16 mouse cellular contexts compared by ENCODE assay signal in the genomic region with DNA sequence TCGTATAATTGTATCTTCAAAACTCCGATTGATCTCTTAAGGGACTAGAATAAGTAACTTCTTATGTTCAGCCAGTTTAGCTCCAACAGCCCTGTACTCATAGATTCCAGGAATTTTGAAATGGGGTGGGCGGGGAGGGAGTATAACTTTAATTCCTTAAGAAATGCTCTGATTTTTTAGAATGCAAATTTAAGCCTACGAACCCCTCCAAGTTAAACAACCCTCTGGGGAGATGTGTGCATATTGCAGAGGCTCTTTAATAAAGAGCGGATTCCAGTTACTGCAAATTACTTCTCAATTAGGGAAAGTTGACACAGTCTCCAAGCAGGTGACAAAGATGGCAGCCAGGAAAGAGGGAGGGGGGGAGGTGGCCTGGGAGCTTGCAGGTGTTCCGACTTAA.
"Had no signal": no experiment of that assay in that cellular context is flagged by ENCODE, and none has a peak within 500 bp of the region (broad histone marks: within the 10 kb centered on the region; RNA-seq: fewer than 3 reads in every experiment).

No protein-coding gene starts in this region.

- H3K4me2 ChIP-seq: kidney, embryonic 15.5 days; limb, embryonic 12.5 days; liver, embryonic 13.5 days; lung, embryonic 15.5 days; neural tube, embryonic 12.5 days; stomach, embryonic 15.5 days had no signal

- H3K36me3 ChIP-seq: kidney, embryonic 15.5 days; limb, embryonic 12.5 days; liver, embryonic 13.5 days; lung, embryonic 15.5 days; neural tube, embryonic 12.5 days; stomach, embryonic 15.5 days had no signal

- H3K27ac ChIP-seq: kidney, embryonic 15.5 days; limb, embryonic 12.5 days; liver, embryonic 13.5 days; lung, embryonic 15.5 days; neural tube, embryonic 12.5 days; stomach, embryonic 15.5 days had no signal

- H3K4me1 ChIP-seq: limb, embryonic 12.5 days; liver, embryonic 13.5 days; stomach, embryonic 15.5 days had no signal

- ATAC-seq: intestine, embryonic 16.5 days; liver, postnatal 0 days had no signal

- H3K9me3 ChIP-seq: kidney, embryonic 15.5 days; limb, embryonic 12.5 days; liver, embryonic 13.5 days; lung, embryonic 15.5 days; neural tube, embryonic 12.5 days; stomach, embryonic 15.5 days had no signal

- H3K4me3 ChIP-seq: kidney, embryonic 15.5 days; limb, embryonic 12.5 days; liver, embryonic 13.5 days; lung, embryonic 15.5 days; myocyte; neural tube, embryonic 12.5 days; stomach, embryonic 15.5 days had no signal

- DNase-seq: kidney, adult 2 months; kidney, postnatal 25 days; layer of hippocampus, adult 9-11 months; layer of hippocampus, postnatal 36 days; liver, embryonic 13.5 days; liver, postnatal 0 days; right cerebral cortex, postnatal 14 days; thymus, adult 2 months; thymus, postnatal 25 days had no signal

- H3K27me3 ChIP-seq: kidney, embryonic 15.5 days; limb, embryonic 12.5 days; liver, embryonic 13.5 days; lung, embryonic 15.5 days; neural tube, embryonic 12.5 days; stomach, embryonic 15.5 days had no signal

- H3K9ac ChIP-seq: kidney, embryonic 15.5 days; limb, embryonic 12.5 days; liver, embryonic 13.5 days; liver, postnatal 0 days; lung, embryonic 15.5 days; neural tube, embryonic 12.5 days; stomach, embryonic 15.5 days had no signal
